ENCODE assay signal across 13 mouse cellular contexts in the genomic region with DNA sequence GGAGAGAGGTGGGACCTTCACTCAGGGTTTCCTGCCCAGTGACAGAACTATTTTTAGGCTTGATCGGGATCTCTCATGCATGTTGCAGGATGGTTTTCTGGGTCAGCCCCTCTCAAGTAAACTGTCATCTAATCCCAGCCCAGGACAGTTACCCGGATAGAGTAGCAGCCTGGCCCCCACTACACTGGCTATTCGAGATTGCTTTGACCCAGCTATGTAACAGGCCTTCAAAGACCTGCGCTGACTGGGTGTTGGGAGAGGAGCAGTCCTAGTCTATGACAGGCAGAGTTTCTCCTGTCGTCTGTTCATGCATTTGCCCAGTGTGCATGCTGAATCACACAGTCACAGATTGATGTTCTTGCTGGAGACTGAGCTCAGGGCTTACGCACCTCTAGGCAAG.
"Had no signal": no experiment of that assay in that cellular context is flagged by ENCODE, and none has a peak within 500 bp of the region (broad histone marks: within the 10 kb centered on the region; RNA-seq: fewer than 3 reads in every experiment).

No protein-coding gene starts in this region.

- H3K27me3 ChIP-seq: limb, embryonic 15.5 days; liver, embryonic 12.5 days; midbrain, embryonic 15.5 days; neural tube, embryonic 12.5 days had no signal

- H3K4me3 ChIP-seq: layer of hippocampus, adult 2 months; limb, embryonic 15.5 days; liver, embryonic 12.5 days; megakaryocyte, embryonic 14.5 days; midbrain, embryonic 15.5 days; neural tube, embryonic 12.5 days had no signal

- H3K36me3 ChIP-seq: limb, embryonic 15.5 days; liver, embryonic 12.5 days; midbrain, embryonic 15.5 days; neural tube, embryonic 12.5 days had no signal

- H3K27ac ChIP-seq: kidney, postnatal 0 days; layer of hippocampus, adult 2 months; limb, embryonic 15.5 days; liver, embryonic 12.5 days; macrophage; midbrain, embryonic 15.5 days; neural tube, embryonic 12.5 days had no signal

- ATAC-seq: liver, embryonic 12.5 days; midbrain, embryonic 15.5 days had no signal

- H3K9ac ChIP-seq: limb, embryonic 15.5 days; liver, embryonic 12.5 days; lung, embryonic 14.5 days; midbrain, embryonic 15.5 days; neural tube, embryonic 12.5 days had no signal

- H3K4me1 ChIP-seq: limb, embryonic 15.5 days; liver, embryonic 12.5 days; midbrain, embryonic 15.5 days; neural tube, embryonic 12.5 days had no signal

- H3K4me2 ChIP-seq: limb, embryonic 15.5 days; liver, embryonic 12.5 days; lung, embryonic 14.5 days; midbrain, embryonic 11.5 days; midbrain, embryonic 15.5 days; neural tube, embryonic 12.5 days had no signal

- DNase-seq: kidney, postnatal 4 days; lung, embryonic 14.5 days; lung, postnatal 10 days; thymus, postnatal 14 days had no signal

- H3K9me3 ChIP-seq: limb, embryonic 15.5 days; midbrain, embryonic 15.5 days had no signal
